Mouse (Mus musculus): ENCODE results near the gene Cxcr6.

GRCm38 (mm10) chr9:123758156-123758555 is 48.1 kb upstream of the Cxcr6 start:
- TF ChIP-seq TAL1 (IDR thresholded peaks at IDR 0.05; ENCODE audit: low read length) (no peak), GATA1 (IDR thresholded peaks at IDR 0.05; ENCODE audit: low read length) (no peak)
